Mouse (Mus musculus) spleen, postnatal 36 days (tissue): Measurements from ENCODE around the gene Lipt2.

Source experiments
- DNase-seq, 2 experiments: peaks; one replicate each; pipeline ENCODE4 v3.0.0; 2022; ENCODE audit warnings: low spot score in 2 of 2, mixed read lengths in 1 of 2

Lipt2 gene

GRCm38 (mm10) chr7:100159105-100159841, at the start of gene Lipt2:
Gene Lipt2 (plus strand): TSS chr7:100159277.
- DNase-seq = peak; percentile 90

- DNase-seq = no peak
These were observed 47.6 kb upstream of the Lipt2 start for GRCm38 (mm10) chr7:100111506-100111905.

GRCm38 (mm10) chr7:100113821-100114220, 45.3 kb upstream of the Lipt2 start:
- DNase-seq = no peak

- no peak for DNase-seq
These were observed 44.8 kb upstream of the Lipt2 start for GRCm38 (mm10) chr7:100114279-100114678.

GRCm38 (mm10) chr7:100120791-100121261, 38.3 kb upstream of the Lipt2 start:
- DNase-seq = peak; percentile 40 to 54

GRCm38 (mm10) chr7:100121376-100121789, 37.7 kb upstream of the Lipt2 start, which contains the start of gene Pold3:
Gene Pold3 (minus strand): TSS chr7:100121565.
- peak; percentile 99 for DNase-seq

- peak; percentile 21 to 40 for DNase-seq
These were observed 35.6 kb upstream of the Lipt2 start for GRCm38 (mm10) chr7:100123486-100123885.

GRCm38 (mm10) chr7:100124211-100124610, 34.9 kb upstream of the Lipt2 start:
- DNase-seq = peak in 1 of 2 experiments; percentile 36

- no peak for DNase-seq
These were observed 33.9 kb upstream of the Lipt2 start for GRCm38 (mm10) chr7:100125166-100125565.

GRCm38 (mm10) chr7:100126514-100126913, 32.6 kb upstream of the Lipt2 start:
- DNase-seq = no peak

GRCm38 (mm10) chr7:100128262-100129041, 30.6 kb upstream of the Lipt2 start:
- DNase-seq = no peak

GRCm38 (mm10) chr7:100130592-100130991, 28.5 kb upstream of the Lipt2 start:
- DNase-seq = no peak

- DNase-seq = no peak
These were observed 26.7 kb upstream of the Lipt2 start for GRCm38 (mm10) chr7:100132379-100132778.

GRCm38 (mm10) chr7:100137038-100137437, 22.0 kb upstream of the Lipt2 start:
- no peak for DNase-seq

GRCm38 (mm10) chr7:100138075-100138474, 21.0 kb upstream of the Lipt2 start:
- DNase-seq = no peak

- DNase-seq = no peak
These were observed 18.5 kb upstream of the Lipt2 start for GRCm38 (mm10) chr7:100140591-100140990.

- DNase-seq = no peak
These were observed 10.5 kb upstream of the Lipt2 start for GRCm38 (mm10) chr7:100148586-100148985.

- DNase-seq = no peak
These were observed 9.0 kb upstream of the Lipt2 start for GRCm38 (mm10) chr7:100150086-100150485.

GRCm38 (mm10) chr7:100150626-100151025, 8.5 kb upstream of the Lipt2 start:
- no peak for DNase-seq

GRCm38 (mm10) chr7:100157669-100158068, 1.4 kb upstream of the Lipt2 start:
- no peak for DNase-seq

- no peak for DNase-seq
These were observed 929 bp downstream of the Lipt2 start for GRCm38 (mm10) chr7:100160006-100160405.

GRCm38 (mm10) chr7:100163506-100163905, 4.4 kb downstream of the Lipt2 start:
- DNase-seq = no peak

- DNase-seq = no peak
These were observed 9.6 kb downstream of the Lipt2 start for GRCm38 (mm10) chr7:100168654-100169053.
